Mouse (Mus musculus): ENCODE results near the gene Mrgpra2a. TPM values are rescaled to one million over a fixed set of nuclear protein-coding genes. Genes with fewer than 3 reads are reported as not detected.
"Not testable (repeated sequence)": the region's sequence is repeated elsewhere in the genome, so short reads cannot be mapped to it uniquely, and the experiment has no call there.

The Mrgpra2a gene
- total RNA-seq (2021) = not detected
- long read RNA-seq = 0 reads

- not testable (repeated sequence) for DNase-seq (ENCODE audit: low spot score in 2 of 2)
Observed at GRCm38 (mm10) chr7:47452015-47452414, at the start of gene Mrgpra2a. Mrgpra2a (minus strand) TSS chr7:47452139.

- DNase-seq (ENCODE audit: low spot score in 2 of 2) = not testable (repeated sequence)
Observed at GRCm38 (mm10) chr7:47491266-47491665, 39.3 kb upstream of the Mrgpra2a start.

- DNase-seq (ENCODE audit: low spot score in 2 of 2) = not testable (repeated sequence)
Observed at GRCm38 (mm10) chr7:47489438-47489837, 37.5 kb upstream of the Mrgpra2a start.

GRCm38 (mm10) chr7:47483181-47483580 lies 31.2 kb upstream of the Mrgpra2a start:
- not testable (repeated sequence) for DNase-seq (ENCODE audit: low spot score in 2 of 2)

- not testable (repeated sequence) for DNase-seq (ENCODE audit: low spot score in 2 of 2)
Observed at GRCm38 (mm10) chr7:47473904-47474303, 22.0 kb upstream of the Mrgpra2a start.

- not testable (repeated sequence) for DNase-seq (ENCODE audit: low spot score in 2 of 2)
Observed at GRCm38 (mm10) chr7:47465278-47465981, 13.5 kb upstream of the Mrgpra2a start.

- DNase-seq (ENCODE audit: low spot score in 2 of 2) = not testable (repeated sequence)
Observed at GRCm38 (mm10) chr7:47445729-47446128, 6.2 kb downstream of the Mrgpra2a start.

- DNase-seq (ENCODE audit: low spot score in 2 of 2) = not testable (repeated sequence)
Observed at GRCm38 (mm10) chr7:47436463-47436862, 15.5 kb downstream of the Mrgpra2a start.

GRCm38 (mm10) chr7:47427815-47428508 lies 24.0 kb downstream of the Mrgpra2a start:
- DNase-seq (ENCODE audit: low spot score in 2 of 2) = not testable (repeated sequence)

GRCm38 (mm10) chr7:47410602-47411001 lies 41.3 kb downstream of the Mrgpra2a start:
- DNase-seq (ENCODE audit: low spot score in 2 of 2) = no peak

GRCm38 (mm10) chr7:47409545-47409944 lies 42.4 kb downstream of the Mrgpra2a start:
- DNase-seq (ENCODE audit: low spot score in 2 of 2) = no peak

GRCm38 (mm10) chr7:47401125-47401524 lies 50.8 kb downstream of the Mrgpra2a start:
- DNase-seq (ENCODE audit: low spot score in 2 of 2) = no peak

Other genes starting within 250 kb of the Mrgpra2a start
- not detected for gene Mrgpra6, start 247.2 kb downstream of the Mrgpra2a start, total RNA-seq (2021)
- not detected for gene Mrgpra9, start 199.3 kb downstream of the Mrgpra2a start, total RNA-seq (2021)
- not detected for gene Mrgpra1, start 97.9 kb downstream of the Mrgpra2a start, total RNA-seq (2021)
- not detected for gene Mrgpra2b, start 76.7 kb upstream of the Mrgpra2a start, total RNA-seq (2021)
- not detected for gene Mrgpra3, start 149.2 kb upstream of the Mrgpra2a start, total RNA-seq (2021)

Measured in layer of hippocampus, postnatal 10 days (tissue).